Mouse (Mus musculus): ENCODE data around the gene Tiam2. TPM values are rescaled to one million over a fixed set of nuclear protein-coding genes. Genes with fewer than 3 reads are reported as not detected.
"Not testable (repeated sequence)": the region's sequence is repeated elsewhere in the genome, so short reads cannot be mapped to it uniquely, and the experiment has no call there.

Gene Tiam2
- polyA plus RNA-seq, 1 experiment from 2014 or later, result 4.4 TPM

DNA sequence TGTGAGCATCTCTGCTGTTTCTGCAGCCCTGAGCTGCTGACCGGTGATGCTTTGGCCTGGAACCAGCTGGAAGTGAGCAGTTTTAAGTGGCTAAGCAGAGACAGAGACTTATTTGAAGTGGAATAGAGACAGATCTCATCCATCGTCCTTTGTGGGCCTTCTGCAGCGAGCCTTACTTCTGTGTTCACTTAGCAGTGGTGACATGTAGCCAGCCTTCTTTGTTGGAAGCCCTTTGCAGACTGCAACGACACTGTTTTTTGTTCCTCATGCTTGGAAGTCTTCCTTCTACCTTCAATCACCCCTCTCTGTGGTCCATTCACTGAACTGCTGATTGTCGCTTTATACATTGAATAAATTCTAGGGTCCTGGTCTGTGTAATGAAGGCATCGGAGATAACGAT lies 18.5 kb downstream of the Tiam2 start:
- Histone ChIP-seq H3K27ac (ENCODE audit: poor library complexity, severe bottlenecking) (no peak overlapping the region), H3K9ac (no peak overlapping the region)
- WGBS, result 74% methylated on average over 7 of the region's 7 CpGs

DNA sequence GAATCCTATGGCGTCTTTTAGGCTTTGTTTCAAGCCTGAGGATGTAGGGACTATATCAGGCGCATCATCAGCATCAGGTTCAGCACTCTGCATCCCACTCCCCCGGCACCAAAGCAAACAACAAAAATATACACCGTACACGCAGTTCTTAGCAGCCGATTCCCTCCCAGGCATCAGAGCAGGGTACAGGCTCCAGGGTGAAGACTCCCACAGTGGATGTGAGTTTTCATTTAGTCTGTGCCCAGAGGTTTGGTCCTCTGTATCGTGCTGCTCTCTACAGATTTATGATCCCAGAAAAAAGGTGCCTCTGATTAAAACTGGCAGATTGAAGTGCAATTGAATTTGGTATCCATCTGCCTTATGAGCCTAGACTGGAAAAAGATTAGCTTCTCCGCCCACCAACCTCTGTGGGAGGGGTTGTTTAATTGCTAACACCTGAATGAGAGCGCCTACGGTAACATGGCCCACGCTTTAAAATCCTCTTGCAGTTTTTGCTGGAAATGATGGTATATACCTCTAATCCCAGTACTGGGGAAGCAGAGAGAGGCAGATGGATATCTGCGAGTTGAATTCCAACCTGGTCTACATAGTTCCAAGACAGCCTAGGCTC lies 19.0 kb downstream of the Tiam2 start:
- ATAC-seq (ENCODE audit: insufficient number of reproducible peaks, low FRiP score), result no peak
- Histone ChIP-seq H3K4me2 (no peak overlapping the region), H3K4me1 (replicated peaks) (peaks cover 4% of the 10 kb centered on the region; the same call in 1 of the 2 replicates), H3K9ac (no peak overlapping the region), H3K27me3 (replicated peaks) (no peaks in the 10 kb centered on the region), H3K4me3 (no peak overlapping the region), H3K9me3 (replicated peaks) (no peaks in the 10 kb centered on the region), H3K36me3 (no peaks in the 10 kb centered on the region), H3K27ac (ENCODE audit: poor library complexity, severe bottlenecking) (no peak overlapping the region)
- 80% methylated on average over 12 of the region's 12 CpGs for WGBS

More for the DNA sequence above, 18.5 kb downstream of the Tiam2 start:
- Histone ChIP-seq H3K4me2 (no peak overlapping the region), H3K9me3 (replicated peaks) (no peaks in the 10 kb centered on the region), H3K36me3 (no peaks in the 10 kb centered on the region), H3K27me3 (replicated peaks) (no peaks in the 10 kb centered on the region), H3K4me1 (replicated peaks) (no peaks in the 10 kb centered on the region), H3K4me3 (no peak overlapping the region)
- ATAC-seq (ENCODE audit: insufficient number of reproducible peaks, low FRiP score), result no peak

DNA sequence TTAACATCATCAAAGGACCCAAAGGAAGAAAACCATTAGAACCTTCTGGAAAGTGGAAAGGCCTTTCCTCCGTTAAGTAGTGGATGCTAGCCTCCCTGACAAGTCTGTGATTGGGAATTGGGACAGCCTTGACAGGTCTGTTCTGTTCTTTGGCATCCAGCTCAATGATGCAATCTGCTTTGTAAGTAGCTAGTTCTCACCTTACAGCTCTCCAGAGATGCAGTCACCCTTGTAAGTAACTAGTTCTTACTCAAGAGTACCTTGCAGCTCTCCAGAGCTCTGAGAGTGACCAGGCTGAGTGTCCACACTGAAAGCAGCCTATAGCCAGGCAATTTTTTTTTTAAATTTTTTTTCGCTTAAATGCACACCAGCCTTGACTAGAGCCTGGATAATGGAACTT lies 21.4 kb downstream of the Tiam2 start:
- no peak overlapping the region for H3K9ac ChIP-seq
- H3K4me1 ChIP-seq (replicated peaks), result peaks cover 4% of the 10 kb centered on the region; the same call in 1 of the 2 replicates
- H3K27ac ChIP-seq (ENCODE audit: poor library complexity, severe bottlenecking), result no peak overlapping the region
- H3K4me2 ChIP-seq, result no peak overlapping the region
- ATAC-seq (ENCODE audit: insufficient number of reproducible peaks, low FRiP score), result no peak
- whole genome bisulfite sequencing, result 63% methylated on average over 2 of the region's 2 CpGs
- no peak overlapping the region for H3K4me3 ChIP-seq
- H3K27me3 ChIP-seq (replicated peaks), result no peaks in the 10 kb centered on the region
- no peaks in the 10 kb centered on the region; the same call in 1 of the 2 replicates for H3K9me3 ChIP-seq (replicated peaks)
- no peaks in the 10 kb centered on the region for H3K36me3 ChIP-seq

DNA sequence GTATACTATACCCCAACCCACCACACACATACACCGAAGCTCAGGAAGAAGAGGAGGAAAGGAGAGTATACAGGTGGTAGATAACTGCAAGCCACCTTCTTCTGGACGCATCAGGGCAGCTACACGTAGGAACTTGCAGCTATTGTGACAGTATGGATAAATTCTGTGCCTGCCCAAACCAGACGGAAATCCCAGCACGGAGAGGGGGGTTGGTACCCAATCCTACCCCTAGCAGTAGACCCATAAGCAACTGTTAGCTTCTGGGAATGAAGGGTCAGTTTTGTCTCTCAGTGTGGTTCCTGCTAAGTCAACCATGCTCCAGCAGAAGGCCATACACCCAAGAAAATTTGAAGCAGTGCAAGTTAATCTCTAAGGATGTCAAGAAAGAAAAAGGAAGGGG lies 23.0 kb downstream of the Tiam2 start:
- H3K9me3 ChIP-seq (replicated peaks), result no peaks in the 10 kb centered on the region; the same call in 1 of the 2 replicates
- no peak overlapping the region for H3K27ac ChIP-seq (ENCODE audit: poor library complexity, severe bottlenecking)
- no peak overlapping the region for H3K4me2 ChIP-seq
- H3K4me1 ChIP-seq (replicated peaks), result peaks cover 4% of the 10 kb centered on the region; the same call in 1 of the 2 replicates
- no peaks in the 10 kb centered on the region for H3K36me3 ChIP-seq
- H3K27me3 ChIP-seq (replicated peaks), result no peaks in the 10 kb centered on the region
- H3K4me3 ChIP-seq, result no peak overlapping the region
- ATAC-seq (ENCODE audit: insufficient number of reproducible peaks, low FRiP score), result no peak
- 87% methylated on average over 5 of the region's 5 CpGs for WGBS
- no peak overlapping the region for H3K9ac ChIP-seq

DNA sequence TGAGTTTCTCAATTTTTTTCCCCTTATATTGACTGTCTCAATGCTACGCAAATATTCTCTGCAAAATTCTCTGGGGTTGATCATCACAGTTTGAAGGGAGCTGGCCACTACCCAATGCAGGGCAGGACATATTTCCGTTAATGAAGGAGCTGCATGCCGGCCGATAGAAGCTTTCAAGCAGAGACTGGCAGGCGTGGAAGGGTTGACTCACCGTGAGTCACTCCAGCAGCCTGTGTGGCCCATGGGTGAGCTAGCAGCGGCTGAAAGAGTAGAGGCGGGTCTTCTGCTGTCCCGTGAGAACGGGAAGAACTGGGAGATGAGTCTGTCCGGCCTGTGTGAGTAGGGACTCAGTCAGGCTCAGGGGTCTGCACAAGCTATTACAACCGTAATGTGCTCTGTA lies 23.6 kb downstream of the Tiam2 start:
- Histone ChIP-seq H3K9ac (no peak overlapping the region), H3K27me3 (replicated peaks) (no peaks in the 10 kb centered on the region), H3K4me2 (peak overlapping the region; percentile 34; the same call in 1 of the 2 replicates), H3K36me3 (no peaks in the 10 kb centered on the region), H3K4me3 (no peak overlapping the region), H3K27ac (ENCODE audit: poor library complexity, severe bottlenecking) (no peak overlapping the region), H3K9me3 (replicated peaks) (no peaks in the 10 kb centered on the region; the same call in 1 of the 2 replicates), H3K4me1 (replicated peaks) (peaks cover 7% of the 10 kb centered on the region; the same call in 1 of the 2 replicates)
- 39% methylated on average over 12 of the region's 12 CpGs for WGBS
- ATAC-seq (ENCODE audit: insufficient number of reproducible peaks, low FRiP score), result peak; percentile 55

DNA sequence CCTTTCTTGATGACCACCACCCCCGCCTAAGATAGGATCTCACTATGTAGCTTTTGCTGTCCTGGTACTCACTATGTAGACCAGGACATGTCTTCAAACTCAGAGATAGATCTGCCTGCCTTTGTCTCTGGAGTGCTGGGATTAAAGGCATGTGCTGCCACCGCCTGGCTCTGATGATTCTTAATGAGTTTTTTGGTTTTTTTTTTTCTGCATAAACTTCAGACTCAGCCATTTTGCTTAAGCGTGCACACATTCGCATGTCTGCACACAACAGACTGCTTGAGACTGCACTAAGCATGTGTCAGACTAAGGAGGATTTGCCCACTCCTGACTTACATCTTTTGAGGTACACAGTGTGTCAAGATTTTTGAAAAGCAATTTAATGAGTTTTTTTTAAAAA lies 24.0 kb downstream of the Tiam2 start:
- Histone ChIP-seq H3K27me3 (replicated peaks) (no peaks in the 10 kb centered on the region), H3K27ac (ENCODE audit: poor library complexity, severe bottlenecking) (no peak overlapping the region), H3K9me3 (replicated peaks) (no peaks in the 10 kb centered on the region; the same call in 1 of the 2 replicates), H3K9ac (no peak overlapping the region), H3K4me3 (no peak overlapping the region), H3K4me1 (replicated peaks) (peaks cover 8% of the 10 kb centered on the region; the same call in 1 of the 2 replicates), H3K36me3 (no peaks in the 10 kb centered on the region), H3K4me2 (peak overlapping the region; percentile 34; the same call in 1 of the 2 replicates)
- ATAC-seq (ENCODE audit: insufficient number of reproducible peaks, low FRiP score), result no peak
- 79% methylated on average over 4 of the region's 4 CpGs for WGBS

DNA sequence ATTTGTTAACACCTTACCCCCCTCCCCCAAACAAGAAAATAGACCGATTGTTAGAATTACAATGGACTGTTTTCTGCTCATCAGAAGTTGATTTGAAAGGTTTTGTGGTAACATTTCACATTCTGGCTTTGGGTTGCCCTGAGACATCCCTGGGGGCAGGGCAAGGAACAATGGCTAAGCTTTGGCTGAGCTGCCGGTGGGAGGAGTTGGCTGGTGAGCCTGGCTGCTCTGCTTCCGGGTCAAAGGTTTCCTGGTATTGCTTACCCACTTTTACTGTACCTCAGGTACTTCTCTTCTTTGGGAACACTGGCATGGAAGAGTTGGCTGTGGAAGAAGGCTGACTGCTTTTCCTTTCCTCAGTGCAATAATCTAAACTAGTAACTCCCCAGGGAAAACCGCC lies 25.3 kb downstream of the Tiam2 start:
- no peak overlapping the region for H3K4me2 ChIP-seq
- H3K36me3 ChIP-seq, result no peaks in the 10 kb centered on the region
- no peaks in the 10 kb centered on the region for H3K27me3 ChIP-seq (replicated peaks)
- H3K27ac ChIP-seq (ENCODE audit: poor library complexity, severe bottlenecking), result no peak overlapping the region
- peaks cover 8% of the 10 kb centered on the region; the same call in 1 of the 2 replicates for H3K4me1 ChIP-seq (replicated peaks)
- no peak overlapping the region for H3K9ac ChIP-seq
- 65% methylated on average over 4 of the region's 4 CpGs for WGBS
- H3K4me3 ChIP-seq, result no peak overlapping the region
- ATAC-seq (ENCODE audit: insufficient number of reproducible peaks, low FRiP score), result no peak
- H3K9me3 ChIP-seq (replicated peaks), result no peaks in the 10 kb centered on the region; the same call in 1 of the 2 replicates

DNA sequence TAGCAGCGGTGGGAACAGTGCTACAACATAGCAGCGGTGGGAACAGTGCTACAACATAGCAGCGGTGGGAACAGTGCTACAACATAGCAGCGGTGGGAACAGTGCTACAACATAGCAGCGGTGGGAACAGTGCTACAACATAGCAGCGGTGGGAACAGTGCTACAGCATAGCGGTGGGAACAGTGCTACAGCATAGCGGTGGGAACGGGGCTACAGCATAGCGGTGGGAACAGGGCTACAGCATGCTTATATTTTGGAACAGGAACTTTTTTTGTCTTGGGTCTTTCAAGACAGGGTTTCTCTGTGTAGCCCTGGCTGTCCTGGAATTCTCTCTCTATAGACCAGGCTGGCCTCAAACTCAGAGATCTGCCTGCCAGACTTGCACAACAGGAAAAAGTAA lies 26.8 kb downstream of the Tiam2 start:
- H3K9ac ChIP-seq; H3K4me3 ChIP-seq; H3K27me3 ChIP-seq (replicated peaks); H3K36me3 ChIP-seq; ATAC-seq (ENCODE audit: insufficient number of reproducible peaks, low FRiP score); H3K4me2 ChIP-seq; H3K9me3 ChIP-seq (replicated peaks); H3K4me1 ChIP-seq (replicated peaks); H3K27ac ChIP-seq (ENCODE audit: poor library complexity, severe bottlenecking): not testable (repeated sequence)
- 92% methylated on average over 10 of the region's 10 CpGs for WGBS

DNA sequence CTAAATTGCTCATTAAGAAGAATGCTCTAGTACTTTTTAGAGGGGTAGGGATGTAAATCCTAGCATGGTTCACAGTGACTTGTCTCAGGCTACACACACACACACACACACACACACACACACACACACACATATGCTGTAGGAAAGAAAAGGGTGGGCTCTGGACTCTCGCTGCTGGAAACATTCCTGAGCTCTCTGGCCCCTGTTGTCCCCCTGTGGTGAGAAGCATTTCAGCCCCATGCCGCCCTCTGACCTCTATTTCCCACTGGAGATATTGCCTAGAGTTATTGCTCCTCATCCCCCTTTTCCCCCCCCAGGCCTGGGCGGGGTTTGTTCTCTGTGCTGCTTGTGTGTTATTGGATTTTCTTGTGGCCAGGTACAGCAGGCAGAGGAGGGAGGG lies 28.5 kb downstream of the Tiam2 start:
- no peak overlapping the region for H3K4me2 ChIP-seq
- 64% methylated on average over 3 of the region's 3 CpGs for WGBS
- ATAC-seq (ENCODE audit: insufficient number of reproducible peaks, low FRiP score), result no peak
- H3K27me3 ChIP-seq (replicated peaks), result no peaks in the 10 kb centered on the region
- no peaks in the 10 kb centered on the region; the same call in 1 of the 2 replicates for H3K9me3 ChIP-seq (replicated peaks)
- H3K9ac ChIP-seq, result no peak overlapping the region
- no peak overlapping the region for H3K27ac ChIP-seq (ENCODE audit: poor library complexity, severe bottlenecking)
- no peak overlapping the region for H3K4me3 ChIP-seq
- H3K36me3 ChIP-seq, result no peaks in the 10 kb centered on the region
- H3K4me1 ChIP-seq (replicated peaks), result peaks cover 8% of the 10 kb centered on the region; the same call in 1 of the 2 replicates

DNA sequence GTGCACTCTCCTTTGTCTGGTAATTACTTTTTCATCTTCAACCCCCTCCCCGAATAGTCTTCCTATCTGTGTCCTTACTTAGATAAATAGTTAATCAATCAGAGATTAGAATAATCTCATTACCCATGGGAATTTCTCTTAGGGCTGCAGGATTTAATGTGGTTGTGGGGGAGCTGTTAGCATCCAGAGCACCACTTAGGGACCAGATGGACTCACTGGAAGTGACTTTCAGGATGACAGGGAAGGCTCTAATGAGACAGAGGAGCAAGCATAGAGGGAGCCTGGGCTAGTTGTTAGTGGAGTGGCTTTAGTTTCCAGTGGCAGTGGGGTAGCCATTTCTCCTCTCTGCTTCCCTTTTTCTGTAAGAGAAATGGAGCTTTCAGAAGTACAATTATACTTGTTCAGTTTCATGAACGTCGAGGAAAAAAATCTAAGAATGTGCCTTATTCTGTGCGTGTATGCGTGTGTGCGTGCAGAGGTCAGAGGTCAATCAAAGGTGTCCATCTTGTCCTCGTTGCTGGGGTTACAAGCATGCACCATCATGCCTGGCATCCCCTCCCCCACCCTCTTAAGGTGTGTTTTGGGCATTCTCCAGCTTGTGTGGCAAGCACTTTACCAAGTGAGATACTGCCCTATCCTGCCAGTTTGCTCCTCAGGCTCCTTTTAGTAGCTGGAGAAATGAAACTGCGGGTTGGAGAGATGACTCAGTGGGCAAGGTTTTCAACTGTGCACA lies 30.4 kb downstream of the Tiam2 start:
- H3K4me2 ChIP-seq, result no peak overlapping the region
- WGBS, result 79% methylated on average over 8 of the region's 8 CpGs
- H3K27ac ChIP-seq (ENCODE audit: poor library complexity, severe bottlenecking), result no peak overlapping the region
- H3K36me3 ChIP-seq, result no peaks in the 10 kb centered on the region
- H3K9ac ChIP-seq, result no peak overlapping the region
- H3K27me3 ChIP-seq (replicated peaks), result no peaks in the 10 kb centered on the region
- H3K4me3 ChIP-seq, result no peak overlapping the region
- no peaks in the 10 kb centered on the region for H3K9me3 ChIP-seq (replicated peaks)
- peaks cover 13% of the 10 kb centered on the region for H3K4me1 ChIP-seq (replicated peaks)
- ATAC-seq (ENCODE audit: insufficient number of reproducible peaks, low FRiP score), result no peak

DNA sequence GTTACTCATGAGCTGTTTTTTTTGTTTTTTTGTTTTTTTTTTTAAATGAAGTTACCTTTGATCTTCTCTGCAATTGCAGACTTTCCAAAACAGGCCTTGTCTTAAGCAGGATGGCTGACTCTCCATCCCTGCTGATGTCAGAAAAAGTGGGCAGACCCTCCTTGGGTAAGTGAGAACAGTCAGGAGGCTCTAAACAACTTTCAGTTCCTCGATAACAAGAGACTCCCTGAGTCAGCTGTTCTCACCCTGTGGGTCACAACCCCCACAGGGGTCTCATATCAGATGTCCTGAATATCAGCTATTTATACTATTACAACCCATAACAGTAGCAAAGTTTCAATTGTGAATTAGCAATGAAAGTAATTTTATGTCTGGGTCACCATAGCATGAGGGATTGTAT lies 33.9 kb downstream of the Tiam2 start:
- H3K4me2 ChIP-seq, result no peak overlapping the region
- H3K9ac ChIP-seq, result no peak overlapping the region
- peaks cover 9% of the 10 kb centered on the region for H3K4me1 ChIP-seq (replicated peaks)
- H3K27ac ChIP-seq (ENCODE audit: poor library complexity, severe bottlenecking), result no peak overlapping the region
- H3K36me3 ChIP-seq, result no peaks in the 10 kb centered on the region
- H3K4me3 ChIP-seq, result no peak overlapping the region
- no peak for ATAC-seq (ENCODE audit: insufficient number of reproducible peaks, low FRiP score)
- H3K9me3 ChIP-seq (replicated peaks), result 0 out of 2 replicates have a peak, but pooled peaks cover 3% of the 10 kb centered on the region
- WGBS, result 5% methylated on average over 1 of the region's 1 CpGs
- H3K27me3 ChIP-seq (replicated peaks), result no peaks in the 10 kb centered on the region
